Mouse (Mus musculus): Measurements from ENCODE around the gene 1700061G19Rik. TPM values are rescaled to one million over a fixed set of nuclear protein-coding genes. Genes with fewer than 3 reads are reported as not detected.

The 1700061G19Rik gene
- polyA plus RNA-seq, 1 experiment from 2014 or later, result 0.40 TPM

DNA sequence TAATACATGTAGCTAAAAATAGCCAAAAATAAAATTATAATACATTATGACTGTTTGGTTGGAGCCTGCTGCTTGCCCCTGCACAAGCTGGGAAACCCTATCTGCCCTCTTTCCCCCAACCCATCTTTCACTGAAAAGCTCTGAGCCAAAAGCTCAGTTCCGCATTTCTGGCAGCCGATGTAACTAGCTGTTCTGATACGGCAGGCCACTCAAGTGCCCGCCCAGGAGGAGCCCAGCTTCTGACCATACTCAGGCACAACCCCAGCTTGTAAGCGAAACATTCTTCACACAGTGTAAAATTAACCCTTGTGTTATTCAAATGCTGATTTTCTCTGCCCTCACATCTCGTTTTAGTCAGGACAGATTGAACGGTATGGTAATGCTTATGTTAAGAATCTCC is 16.4 kb upstream of the 1700061G19Rik start:
- H3K27ac ChIP-seq (replicated peaks; ENCODE audit: low read depth, low read length), result no peak overlapping the region
- no peaks in the 10 kb centered on the region for H3K36me3 ChIP-seq (ENCODE audit: control insufficient read depth, insufficient read depth, low read length)
- no peaks in the 10 kb centered on the region for H3K27me3 ChIP-seq (ENCODE audit: control insufficient read depth, insufficient read depth, low read length)
- H3K9me3 ChIP-seq (ENCODE audit: control insufficient read depth, low read length), result no peaks in the 10 kb centered on the region
- H3K4me1 ChIP-seq (ENCODE audit: control insufficient read depth, insufficient read depth, low read length), result no peaks in the 10 kb centered on the region
- ATAC-seq (ENCODE audit: insufficient number of reproducible peaks, low FRiP score, low TSS enrichment, low read depth), result no peak
- no peak overlapping the region for H3K4me3 ChIP-seq (ENCODE audit: low read depth, low read length)
- 70% methylated on average over 7 of the region's 7 CpGs for WGBS
- no peak overlapping the region for H3K4me2 ChIP-seq (ENCODE audit: low read depth, severe bottlenecking)
- DNase-seq (ENCODE audit: low spot score), result no peak
- no peak overlapping the region for H3K9ac ChIP-seq (ENCODE audit: low read length)

DNA sequence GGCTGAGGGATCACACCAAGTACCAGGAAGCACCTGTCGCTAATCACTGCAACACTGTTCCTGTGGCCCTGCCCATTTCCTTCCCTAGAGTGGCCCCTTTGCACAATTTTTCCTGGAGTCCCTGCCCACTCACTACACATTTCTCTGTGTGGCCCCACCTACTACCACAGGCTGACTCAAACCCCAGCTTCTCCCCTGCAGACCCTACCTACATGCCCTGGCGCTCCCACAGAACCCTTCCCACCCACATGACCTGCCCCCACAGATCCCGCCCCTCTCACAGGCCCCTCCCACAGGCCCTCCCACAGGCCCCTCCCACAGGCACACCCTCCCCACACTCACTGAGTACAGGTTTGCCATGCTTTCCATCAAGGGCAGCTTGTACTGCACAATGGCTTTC is 14.1 kb upstream of the 1700061G19Rik start:
- H3K4me2 ChIP-seq (ENCODE audit: low read depth, severe bottlenecking), result no peak overlapping the region
- DNase-seq (ENCODE audit: low spot score) (no peak), ATAC-seq (ENCODE audit: insufficient number of reproducible peaks, low FRiP score, low TSS enrichment, low read depth) (0 out of 2 replicates have a peak, but pooled peaks have one; percentile 29)
- H3K9ac ChIP-seq (ENCODE audit: low read length), result no peak overlapping the region
- no peak overlapping the region for H3K4me3 ChIP-seq (ENCODE audit: low read depth, low read length)
- H3K9me3 ChIP-seq (ENCODE audit: control insufficient read depth, low read length), result no peaks in the 10 kb centered on the region
- no peaks in the 10 kb centered on the region for H3K27me3 ChIP-seq (ENCODE audit: control insufficient read depth, insufficient read depth, low read length)
- H3K27ac ChIP-seq (replicated peaks; ENCODE audit: low read depth, low read length), result no peak overlapping the region
- 50% methylated on average over 3 of the region's 3 CpGs for WGBS
- H3K36me3 ChIP-seq (ENCODE audit: control insufficient read depth, insufficient read depth, low read length), result no peaks in the 10 kb centered on the region
- no peaks in the 10 kb centered on the region for H3K4me1 ChIP-seq (ENCODE audit: control insufficient read depth, insufficient read depth, low read length)

DNA sequence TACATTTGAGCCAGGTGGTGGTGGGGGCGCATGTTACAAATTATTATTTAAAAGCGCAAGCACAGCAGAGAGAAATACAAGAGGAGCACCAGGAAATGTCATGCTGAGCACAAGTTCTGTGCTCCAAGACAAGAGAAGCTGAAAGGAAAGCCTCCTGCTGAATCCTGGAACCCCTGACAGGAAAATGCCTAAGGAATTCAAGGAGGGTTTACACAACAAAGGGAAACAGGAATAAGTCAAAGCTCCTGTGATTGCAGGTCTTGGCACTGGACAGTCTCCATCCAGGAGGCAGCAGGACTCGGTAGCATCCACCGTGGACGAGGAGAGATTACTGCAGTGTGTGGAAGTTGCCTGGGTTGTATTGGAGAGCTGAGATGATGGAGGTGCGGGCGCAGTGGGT is 9.2 kb upstream of the 1700061G19Rik start:
- 83% methylated on average over 7 of the region's 7 CpGs for WGBS
- ATAC-seq (ENCODE audit: insufficient number of reproducible peaks, low FRiP score, low TSS enrichment, low read depth), result no peak
- no peak overlapping the region for H3K27ac ChIP-seq (replicated peaks; ENCODE audit: low read depth, low read length)

DNA sequence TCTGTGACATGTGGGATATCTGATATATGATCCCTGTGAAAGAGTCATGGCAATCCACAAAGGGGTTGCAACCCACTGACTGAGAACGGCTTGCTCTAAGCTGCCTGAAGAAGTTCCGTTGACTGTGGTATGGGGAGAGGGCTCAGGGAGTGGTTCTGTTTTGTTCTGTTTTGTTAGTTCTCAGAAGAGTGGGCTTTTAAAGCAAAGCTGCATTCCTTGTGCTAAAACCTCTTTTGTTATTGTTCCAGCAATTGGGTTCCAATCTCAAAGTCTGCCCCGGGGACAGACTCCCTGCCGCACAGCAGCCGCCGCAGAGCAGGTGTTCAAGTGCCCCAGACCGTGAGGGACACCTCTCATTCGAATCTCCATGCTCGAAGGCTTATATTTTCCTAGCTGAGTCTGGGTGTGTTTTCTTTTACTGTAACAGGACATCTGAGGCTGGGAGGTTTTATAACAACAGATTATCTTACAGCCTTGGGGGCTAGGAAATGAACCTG is 5.7 kb upstream of the 1700061G19Rik start:
- Histone ChIP-seq H3K27ac (replicated peaks; ENCODE audit: low read depth, low read length) (no peak overlapping the region), H3K4me2 (ENCODE audit: low read depth, severe bottlenecking) (no peak overlapping the region), H3K4me3 (ENCODE audit: low read depth, low read length) (no peak overlapping the region), H3K27me3 (ENCODE audit: control insufficient read depth, insufficient read depth, low read length) (no peaks in the 10 kb centered on the region), H3K9ac (ENCODE audit: low read length) (no peak overlapping the region), H3K36me3 (ENCODE audit: control insufficient read depth, insufficient read depth, low read length) (no peaks in the 10 kb centered on the region), H3K9me3 (ENCODE audit: control insufficient read depth, low read length) (no peaks in the 10 kb centered on the region), H3K4me1 (ENCODE audit: control insufficient read depth, insufficient read depth, low read length) (no peaks in the 10 kb centered on the region)
- WGBS, result 87% methylated on average over 9 of the region's 9 CpGs
- DNase-seq (ENCODE audit: low spot score), result no peak
- no peak for ATAC-seq (ENCODE audit: insufficient number of reproducible peaks, low FRiP score, low TSS enrichment, low read depth)

More for the DNA sequence above, 9.2 kb upstream of the 1700061G19Rik start:
- no peaks in the 10 kb centered on the region for H3K36me3 ChIP-seq (ENCODE audit: control insufficient read depth, insufficient read depth, low read length)
- H3K4me1 ChIP-seq (ENCODE audit: control insufficient read depth, insufficient read depth, low read length), result no peaks in the 10 kb centered on the region
- no peaks in the 10 kb centered on the region for H3K27me3 ChIP-seq (ENCODE audit: control insufficient read depth, insufficient read depth, low read length)
- H3K9me3 ChIP-seq (ENCODE audit: control insufficient read depth, low read length), result no peaks in the 10 kb centered on the region
- no peak overlapping the region for H3K4me3 ChIP-seq (ENCODE audit: low read depth, low read length)
- H3K4me2 ChIP-seq (ENCODE audit: low read depth, severe bottlenecking), result no peak overlapping the region
- no peak for DNase-seq (ENCODE audit: low spot score)
- H3K9ac ChIP-seq (ENCODE audit: low read length), result no peak overlapping the region

DNA sequence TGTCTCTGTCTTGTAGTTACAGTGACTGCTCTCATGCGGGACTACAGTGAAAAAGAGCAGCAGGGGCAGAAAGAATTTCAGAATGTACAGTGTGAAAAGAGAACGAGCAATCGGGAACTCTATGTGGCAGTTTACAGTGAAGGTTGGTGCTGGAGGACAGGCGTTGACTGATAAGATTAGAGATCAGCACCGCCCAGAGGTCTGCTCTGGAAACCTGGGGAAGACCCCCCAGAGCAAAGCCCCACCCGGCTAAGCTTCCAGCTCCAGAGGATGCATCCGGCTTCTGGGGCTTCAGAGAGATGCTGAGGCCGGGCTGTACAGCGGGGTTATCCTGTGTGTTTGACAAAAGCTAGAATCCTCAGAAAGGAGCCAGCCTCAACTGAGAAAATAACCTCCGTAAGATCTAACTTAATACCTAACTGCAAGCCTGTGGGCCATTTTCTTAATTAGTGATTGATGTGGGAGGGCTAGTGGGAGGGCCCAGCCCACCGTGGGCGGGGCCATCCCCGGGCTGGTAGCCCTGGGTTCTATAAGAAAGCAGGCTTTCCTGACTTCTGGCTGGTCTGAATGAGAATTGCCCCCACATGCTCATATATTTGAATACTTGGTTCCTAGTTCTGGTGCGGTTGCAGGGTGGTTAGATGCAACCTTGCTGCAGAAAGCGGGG is 4.9 kb upstream of the 1700061G19Rik start:
- DNase-seq (ENCODE audit: low spot score), result no peak
- Histone ChIP-seq H3K36me3 (ENCODE audit: control insufficient read depth, insufficient read depth, low read length) (no peaks in the 10 kb centered on the region), H3K9ac (ENCODE audit: low read length) (no peak overlapping the region), H3K27ac (replicated peaks; ENCODE audit: low read depth, low read length) (no peak overlapping the region), H3K4me2 (ENCODE audit: low read depth, severe bottlenecking) (no peak overlapping the region), H3K27me3 (ENCODE audit: control insufficient read depth, insufficient read depth, low read length) (no peaks in the 10 kb centered on the region), H3K9me3 (ENCODE audit: control insufficient read depth, low read length) (no peaks in the 10 kb centered on the region), H3K4me3 (ENCODE audit: low read depth, low read length) (no peak overlapping the region), H3K4me1 (ENCODE audit: control insufficient read depth, insufficient read depth, low read length) (no peaks in the 10 kb centered on the region)
- WGBS, result 64% methylated on average over 15 of the region's 15 CpGs
- ATAC-seq (ENCODE audit: insufficient number of reproducible peaks, low FRiP score, low TSS enrichment, low read depth), result no peak

DNA sequence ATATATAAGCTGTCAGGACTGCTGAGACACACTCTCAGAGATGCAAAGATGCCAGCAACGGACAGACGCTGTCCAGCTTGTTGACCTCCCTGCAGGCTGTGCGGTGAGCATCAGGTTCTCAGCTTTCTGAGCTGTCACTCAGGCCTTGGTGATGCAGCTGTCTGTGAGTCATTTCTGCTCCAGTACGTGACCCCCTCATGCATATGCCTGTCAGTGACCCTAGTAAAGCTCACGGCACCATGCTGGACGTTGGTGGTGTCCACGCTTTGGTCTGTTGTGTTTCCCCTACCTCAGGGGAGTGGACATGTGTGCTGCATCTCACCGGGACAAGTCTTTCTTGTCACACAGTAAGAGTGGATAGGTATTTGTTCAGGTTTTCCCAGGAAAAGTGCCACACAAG is 3.5 kb upstream of the 1700061G19Rik start:
- no peak overlapping the region for H3K4me2 ChIP-seq (ENCODE audit: low read depth, severe bottlenecking)
- no peaks in the 10 kb centered on the region for H3K36me3 ChIP-seq (ENCODE audit: control insufficient read depth, insufficient read depth, low read length)
- no peaks in the 10 kb centered on the region for H3K9me3 ChIP-seq (ENCODE audit: control insufficient read depth, low read length)
- WGBS, result 82% methylated on average over 8 of the region's 8 CpGs
- no peak overlapping the region for H3K9ac ChIP-seq (ENCODE audit: low read length)
- no peak overlapping the region for H3K4me3 ChIP-seq (ENCODE audit: low read depth, low read length)
- DNase-seq (ENCODE audit: low spot score) (no peak), ATAC-seq (ENCODE audit: insufficient number of reproducible peaks, low FRiP score, low TSS enrichment, low read depth) (no peak)
- no peak overlapping the region for H3K27ac ChIP-seq (replicated peaks; ENCODE audit: low read depth, low read length)
- H3K4me1 ChIP-seq (ENCODE audit: control insufficient read depth, insufficient read depth, low read length), result no peaks in the 10 kb centered on the region
- H3K27me3 ChIP-seq (ENCODE audit: control insufficient read depth, insufficient read depth, low read length), result no peaks in the 10 kb centered on the region

DNA sequence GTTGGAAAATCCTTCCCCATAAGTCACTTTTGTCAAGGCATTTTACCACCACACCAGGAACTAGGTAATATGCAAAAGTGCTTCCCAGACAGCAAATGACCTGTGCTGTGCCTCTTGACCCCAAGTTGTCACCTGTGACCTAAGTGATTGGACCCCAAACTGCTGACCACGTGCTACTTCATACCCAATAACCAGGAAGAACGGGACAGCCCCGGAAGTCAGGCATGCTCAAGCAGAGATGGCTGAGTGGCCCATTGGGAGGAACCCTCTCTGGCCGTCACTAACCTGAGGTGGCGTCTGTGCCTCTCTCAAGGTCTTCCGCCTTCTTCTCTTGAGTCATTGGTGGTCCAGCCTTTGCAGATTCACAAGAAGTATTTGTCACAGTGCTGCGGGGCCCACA is 2.8 kb upstream of the 1700061G19Rik start:
- H3K27me3 ChIP-seq (ENCODE audit: control insufficient read depth, insufficient read depth, low read length), result no peaks in the 10 kb centered on the region
- no peak overlapping the region for H3K4me2 ChIP-seq (ENCODE audit: low read depth, severe bottlenecking)
- WGBS, result 71% methylated on average over 7 of the region's 7 CpGs
- DNase-seq (ENCODE audit: low spot score) (no peak), ATAC-seq (ENCODE audit: insufficient number of reproducible peaks, low FRiP score, low TSS enrichment, low read depth) (no peak)
- no peak overlapping the region for H3K27ac ChIP-seq (replicated peaks; ENCODE audit: low read depth, low read length)
- no peaks in the 10 kb centered on the region for H3K4me1 ChIP-seq (ENCODE audit: control insufficient read depth, insufficient read depth, low read length)
- no peaks in the 10 kb centered on the region for H3K9me3 ChIP-seq (ENCODE audit: control insufficient read depth, low read length)
- no peak overlapping the region for H3K9ac ChIP-seq (ENCODE audit: low read length)
- no peaks in the 10 kb centered on the region for H3K36me3 ChIP-seq (ENCODE audit: control insufficient read depth, insufficient read depth, low read length)
- no peak overlapping the region for H3K4me3 ChIP-seq (ENCODE audit: low read depth, low read length)

DNA sequence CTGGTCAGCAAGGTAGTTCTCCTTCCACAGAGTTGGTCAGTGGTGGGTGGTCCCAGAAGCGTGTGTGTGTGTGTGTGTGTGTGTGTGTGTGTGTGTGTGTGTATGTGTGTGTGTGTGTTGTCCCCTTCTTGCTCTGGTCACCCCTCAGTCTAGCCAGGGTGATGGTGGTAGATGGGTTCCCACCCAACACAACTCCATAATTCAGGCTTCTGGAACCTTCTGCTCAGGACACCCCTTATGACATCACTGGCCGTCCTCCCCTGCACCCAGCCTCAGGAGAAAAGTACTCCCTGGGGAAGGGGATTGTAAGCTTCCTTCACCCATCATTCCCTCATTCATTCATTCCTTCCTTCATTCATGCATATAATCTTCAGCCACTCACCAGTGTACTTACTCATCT is 1.0 kb upstream of the 1700061G19Rik start, which contains the start of gene Acsbg2:
TSS of gene Acsbg2 (minus strand) at position 211 of the 400 bp plus-strand sequence.
- no peak within 1 kb of the TSS for H3K9ac ChIP-seq (ENCODE audit: low read length)
- no peak within 1 kb of the TSS for H3K4me3 ChIP-seq (ENCODE audit: low read depth, low read length)
- H3K27me3 ChIP-seq (ENCODE audit: control insufficient read depth, insufficient read depth, low read length), result no peaks in the 10 kb centered on the region
- no peaks in the 10 kb centered on the region for H3K36me3 ChIP-seq (ENCODE audit: control insufficient read depth, insufficient read depth, low read length)
- no peak for DNase-seq (ENCODE audit: low spot score)
- H3K4me1 ChIP-seq (ENCODE audit: control insufficient read depth, insufficient read depth, low read length), result no peaks in the 10 kb centered on the region
- no peak within 1 kb of the TSS for H3K4me2 ChIP-seq (ENCODE audit: low read depth, severe bottlenecking)
- WGBS, result 100% methylated on average over 1 of the region's 2 CpGs
- H3K9me3 ChIP-seq (ENCODE audit: control insufficient read depth, low read length), result no peaks in the 10 kb centered on the region
- H3K27ac ChIP-seq (replicated peaks; ENCODE audit: low read depth, low read length), result no peak within 1 kb of the TSS
- no peak for ATAC-seq (ENCODE audit: insufficient number of reproducible peaks, low FRiP score, low TSS enrichment, low read depth)

DNA sequence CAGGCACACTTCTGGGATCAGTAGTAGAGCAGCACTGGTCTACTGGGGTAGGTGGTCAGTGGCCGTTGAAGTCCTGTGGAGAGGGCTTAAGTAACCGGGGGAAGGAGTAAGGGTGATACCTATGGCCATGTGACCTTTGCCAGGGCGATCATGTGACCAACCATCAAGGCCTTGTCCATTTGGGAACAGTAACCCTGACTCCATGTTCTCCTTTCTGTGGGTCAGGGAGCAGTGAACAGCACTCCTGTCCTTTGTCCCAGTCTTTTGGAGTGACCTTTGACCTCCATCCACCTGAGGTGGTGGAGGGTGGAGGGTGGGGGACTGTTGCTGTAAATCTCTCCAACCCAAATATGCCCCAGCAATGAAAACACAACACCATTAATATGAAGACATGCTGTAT is 1.2 kb downstream of the 1700061G19Rik start:
- Histone ChIP-seq H3K9me3 (ENCODE audit: control insufficient read depth, low read length) (no peaks in the 10 kb centered on the region), H3K4me3 (ENCODE audit: low read depth, low read length) (no peak overlapping the region), H3K27ac (replicated peaks; ENCODE audit: low read depth, low read length) (no peak overlapping the region), H3K36me3 (ENCODE audit: control insufficient read depth, insufficient read depth, low read length) (no peaks in the 10 kb centered on the region), H3K4me1 (ENCODE audit: control insufficient read depth, insufficient read depth, low read length) (no peaks in the 10 kb centered on the region), H3K27me3 (ENCODE audit: control insufficient read depth, insufficient read depth, low read length) (no peaks in the 10 kb centered on the region), H3K4me2 (ENCODE audit: low read depth, severe bottlenecking) (no peak overlapping the region), H3K9ac (ENCODE audit: low read length) (no peak overlapping the region)
- DNase-seq (ENCODE audit: low spot score), result no peak
- ATAC-seq (ENCODE audit: insufficient number of reproducible peaks, low FRiP score, low TSS enrichment, low read depth), result no peak
- WGBS, result 76% methylated on average over 3 of the region's 3 CpGs

Data from limb, embryonic 11.5 days (tissue).